Mouse (Mus musculus) embryo, embryonic 11 days (tissue): ENCODE measurements around the gene Runx3.
A peak's percentile ranks its signal among the peaks of the same experiment; 100 is the strongest.
"Not testable (repeated sequence)": the region's sequence is repeated elsewhere in the genome, so short reads cannot be mapped to it uniquely, and the experiment has no call there.

Experiments
- DNase-seq: peaks from one replicate; pipeline ENCODE4 v3.0.0-alpha.2; 2015

Runx3 gene

DNA sequence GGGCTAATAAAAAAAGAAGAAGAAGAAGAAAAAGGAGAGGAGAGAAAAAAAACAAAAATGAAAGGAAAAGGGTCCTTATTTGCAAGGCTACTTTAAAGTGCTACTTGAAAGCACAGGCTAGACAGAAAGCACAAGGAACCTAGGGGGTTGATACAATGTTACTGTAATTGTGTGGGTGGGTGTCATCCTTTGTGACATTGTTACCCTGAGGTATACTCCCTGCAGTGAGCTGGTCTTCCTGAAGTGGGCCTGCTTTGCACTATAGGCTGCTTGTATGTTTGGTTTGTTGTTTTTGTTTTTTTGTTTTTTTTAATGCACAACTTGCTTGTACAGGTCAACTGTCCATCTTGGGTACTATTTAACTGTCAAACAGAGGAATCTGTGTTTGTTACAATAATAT lies 57.1 kb downstream of the Runx3 start:
- DNase-seq, result no peak

DNA sequence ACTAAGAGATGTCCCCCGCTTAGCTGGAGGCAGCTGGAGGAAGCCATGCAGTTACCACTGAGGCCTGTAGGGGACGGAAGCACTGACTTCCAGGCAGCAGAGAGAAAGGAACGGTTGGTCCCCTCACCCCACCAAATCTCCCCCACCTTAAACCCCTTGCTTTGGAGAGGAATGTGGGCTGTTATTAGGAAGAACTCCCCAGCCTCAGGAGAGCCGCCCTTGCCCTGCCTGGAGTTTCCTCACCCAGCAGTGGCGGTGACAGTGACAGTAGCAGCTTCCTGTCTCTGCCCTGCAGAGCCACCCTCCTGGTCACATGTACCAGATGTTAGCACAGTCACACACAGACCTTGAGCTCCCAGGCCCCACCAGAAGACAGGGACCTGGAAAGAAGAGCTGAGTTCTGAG lies 58.6 kb downstream of the Runx3 start:
- DNase-seq, result no peak

DNA sequence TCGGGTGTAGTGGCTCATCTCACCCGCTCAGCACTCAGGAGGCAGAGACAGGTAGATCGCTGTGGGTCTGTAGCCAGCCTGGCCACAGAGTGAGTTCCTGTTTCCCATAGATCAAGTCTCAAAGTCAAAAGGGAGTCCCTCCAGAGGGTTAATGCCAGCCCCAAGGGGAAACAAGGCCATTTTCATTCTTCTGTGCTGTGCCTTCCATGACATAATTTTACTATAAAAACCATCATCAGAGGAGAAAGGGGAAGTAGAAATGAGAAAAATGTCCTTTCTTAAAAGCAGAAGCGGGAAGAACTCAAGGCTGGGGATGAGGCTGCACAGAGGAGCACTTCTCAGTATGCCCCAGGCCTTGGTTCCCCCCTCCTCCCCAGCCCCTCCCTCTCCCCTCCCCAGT lies 61.4 kb downstream of the Runx3 start:
- no peak for DNase-seq

DNA sequence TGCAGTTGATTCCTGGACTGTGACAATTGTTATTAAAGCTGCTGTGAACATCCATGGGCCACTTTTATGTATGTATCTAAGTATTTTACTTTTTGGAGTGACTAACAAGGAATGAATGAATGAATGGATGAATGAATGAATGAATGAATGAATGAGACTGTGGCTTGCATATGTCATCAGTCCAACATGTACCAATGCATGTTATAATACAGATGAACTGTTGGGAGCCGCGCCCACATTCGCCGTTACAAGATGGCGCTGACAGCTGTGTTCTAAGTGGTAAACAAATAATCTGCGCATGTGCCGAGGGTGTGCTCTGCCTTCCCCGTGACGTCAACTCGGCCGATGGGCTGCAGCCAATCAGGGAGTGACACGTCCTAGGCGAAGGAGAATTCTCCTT lies 63.8 kb downstream of the Runx3 start:
- not testable (repeated sequence) for DNase-seq

DNA sequence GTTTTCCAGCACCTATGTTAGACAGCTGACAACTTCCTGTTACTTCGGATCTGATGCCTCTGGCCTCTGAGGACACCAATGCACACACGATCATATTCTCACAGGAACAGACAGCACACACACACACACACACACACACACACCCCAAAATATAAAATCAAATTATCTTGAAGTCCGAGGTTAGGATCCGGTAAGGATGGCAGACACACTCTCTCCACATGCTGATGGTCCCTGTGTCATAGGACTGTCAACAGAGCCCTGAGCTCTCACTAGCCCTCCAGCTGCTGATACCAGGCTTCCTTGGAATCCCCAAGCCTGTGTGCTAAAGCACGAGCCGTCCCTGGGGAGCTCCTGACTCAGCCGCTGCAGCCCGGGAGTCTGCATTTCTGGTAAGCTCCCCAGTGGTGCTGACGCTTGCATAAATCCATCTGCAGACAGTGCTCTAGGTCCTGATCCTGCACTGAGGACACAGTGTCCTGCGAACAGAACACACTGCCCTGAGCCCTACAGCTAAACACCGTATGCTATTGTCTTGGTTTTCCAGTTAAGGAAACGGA lies 69.1 kb downstream of the Runx3 start:
- no peak for DNase-seq

DNA sequence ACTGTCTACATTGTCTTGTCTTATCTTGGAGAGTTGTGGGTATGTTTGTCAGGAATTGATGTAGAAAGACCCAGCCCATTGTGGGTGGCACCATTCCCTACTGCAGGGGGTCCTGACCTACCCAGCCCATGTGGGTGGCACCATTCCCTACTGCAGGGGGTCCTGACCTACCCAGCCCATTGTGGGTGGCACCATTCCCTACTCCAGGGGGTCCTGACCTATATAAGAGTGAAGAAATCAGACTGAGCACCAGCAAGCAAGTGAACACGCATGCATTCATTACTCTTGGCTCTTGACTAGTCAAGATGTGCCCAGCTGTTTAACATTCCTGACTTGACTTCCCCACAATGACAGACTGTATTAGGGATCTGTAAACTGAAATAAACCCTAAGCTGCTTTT lies 69.9 kb downstream of the Runx3 start:
- no peak for DNase-seq

DNA sequence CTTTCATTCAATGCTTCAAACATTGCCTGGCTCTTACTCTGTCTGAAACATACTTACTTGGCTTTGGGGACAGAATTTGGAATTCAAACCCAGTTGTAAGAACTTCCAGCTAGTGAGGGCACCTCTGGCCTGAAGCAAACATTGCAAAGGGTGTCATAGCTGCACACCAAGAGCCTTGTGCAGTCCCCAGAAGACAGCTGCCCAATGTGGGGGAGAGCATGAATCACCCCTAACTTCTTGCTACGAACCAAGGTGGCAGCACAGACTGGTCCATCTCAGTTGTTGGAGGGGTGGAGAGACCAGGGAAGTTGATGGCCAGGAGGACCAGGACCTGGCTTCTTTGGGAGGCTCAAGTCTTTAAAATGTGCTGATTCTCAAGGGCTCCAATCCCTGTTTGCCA lies 70.7 kb downstream of the Runx3 start:
- DNase-seq, result no peak

DNA sequence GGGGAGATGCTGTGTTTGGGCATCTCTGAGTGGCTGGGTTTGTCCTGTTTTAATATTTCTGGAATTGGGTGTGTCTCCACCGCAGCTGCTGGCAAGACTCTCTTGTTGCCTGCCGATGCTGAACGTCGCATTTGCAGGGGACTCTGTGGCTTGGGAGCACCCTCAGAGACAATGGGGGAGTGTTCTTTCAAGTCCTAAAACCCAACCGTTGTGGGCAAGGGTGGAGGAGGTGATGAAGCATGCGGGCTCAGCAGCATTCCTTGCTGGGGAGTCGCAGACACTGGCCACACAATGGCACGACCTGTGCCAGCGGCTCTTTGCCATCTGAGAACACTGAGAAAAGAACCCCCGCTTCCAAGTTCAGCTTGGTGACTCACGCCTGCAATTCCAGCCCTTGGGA lies 71.2 kb downstream of the Runx3 start:
- no peak for DNase-seq

DNA sequence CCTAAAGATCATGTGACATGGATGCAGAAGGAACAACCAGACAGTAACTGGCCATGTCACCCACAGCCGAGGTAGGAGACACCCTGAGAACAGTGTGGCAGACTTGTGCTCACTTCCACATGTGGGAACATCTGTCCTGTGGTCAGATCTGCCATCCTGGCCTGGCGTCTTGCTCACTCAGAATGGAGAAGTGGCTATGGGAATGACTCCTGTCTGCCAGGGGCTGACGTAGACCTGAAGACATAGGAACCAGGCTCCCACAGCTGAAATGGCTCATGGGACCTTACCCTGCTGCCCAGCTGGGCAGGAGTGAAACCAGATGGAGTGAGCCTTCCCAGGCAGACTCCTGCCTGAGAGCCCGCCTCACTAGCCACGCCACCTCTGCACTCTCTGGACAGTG lies 72.4 kb downstream of the Runx3 start:
- no peak for DNase-seq

DNA sequence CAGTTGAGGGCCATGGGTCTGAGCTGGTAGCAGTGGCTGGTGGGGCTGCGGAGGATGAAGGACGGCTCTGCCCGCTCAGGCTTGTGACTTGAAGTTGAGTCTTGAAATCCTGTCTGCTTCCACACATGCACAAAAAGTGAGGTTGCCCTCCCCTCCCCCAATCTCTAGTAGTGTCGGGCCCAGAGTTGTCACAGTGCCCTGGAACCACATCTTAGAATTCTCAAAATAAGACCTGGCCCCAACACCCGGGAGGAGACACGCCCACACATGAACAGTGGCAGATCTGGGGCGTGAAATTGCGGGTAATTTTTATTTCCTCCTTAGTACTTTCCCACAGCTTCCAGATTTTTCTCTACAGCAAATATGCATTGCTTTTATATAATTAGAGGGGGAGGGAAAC lies 77.4 kb downstream of the Runx3 start:
- DNase-seq, result no peak

DNA sequence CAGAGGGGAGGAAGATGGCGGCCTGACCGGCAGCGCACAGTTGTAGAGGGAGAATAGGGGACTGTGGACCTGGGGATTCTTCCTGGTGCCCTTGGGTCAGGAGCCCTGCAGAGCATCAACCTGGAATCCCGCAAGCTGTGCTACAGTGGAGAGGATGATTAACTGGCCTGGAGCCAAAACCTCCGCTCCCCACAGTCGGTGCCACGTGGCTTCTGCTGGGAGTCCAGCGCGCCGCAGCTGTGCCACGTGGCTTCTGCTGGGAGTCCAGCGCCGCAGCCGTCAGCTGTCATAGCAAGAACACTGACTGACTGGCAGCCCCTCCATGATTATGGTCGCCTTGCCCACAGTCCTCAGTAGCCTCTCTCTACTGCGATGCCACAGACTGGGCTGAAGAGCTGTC lies 81.3 kb downstream of the Runx3 start:
- DNase-seq, result no peak

DNA sequence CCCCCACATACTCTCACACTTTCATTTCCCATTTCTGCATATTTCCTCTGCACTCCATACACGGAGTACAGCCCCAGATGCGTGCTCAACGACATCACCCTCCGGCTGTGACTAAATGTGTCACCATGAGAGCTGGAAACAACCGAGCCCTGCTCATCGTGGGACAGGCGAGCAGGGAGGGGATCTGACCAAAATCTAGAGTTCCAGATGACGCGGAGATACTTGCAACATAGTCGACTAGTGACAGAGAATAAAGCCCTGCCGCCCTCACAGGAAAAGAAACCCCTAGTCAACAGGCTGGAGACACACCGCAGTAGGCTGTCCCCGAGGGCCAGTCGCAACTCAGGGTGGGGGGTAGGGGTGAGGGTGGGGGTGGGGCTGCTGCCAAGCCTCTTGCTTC lies 82.8 kb downstream of the Runx3 start:
- DNase-seq, result peak; percentile 41

DNA sequence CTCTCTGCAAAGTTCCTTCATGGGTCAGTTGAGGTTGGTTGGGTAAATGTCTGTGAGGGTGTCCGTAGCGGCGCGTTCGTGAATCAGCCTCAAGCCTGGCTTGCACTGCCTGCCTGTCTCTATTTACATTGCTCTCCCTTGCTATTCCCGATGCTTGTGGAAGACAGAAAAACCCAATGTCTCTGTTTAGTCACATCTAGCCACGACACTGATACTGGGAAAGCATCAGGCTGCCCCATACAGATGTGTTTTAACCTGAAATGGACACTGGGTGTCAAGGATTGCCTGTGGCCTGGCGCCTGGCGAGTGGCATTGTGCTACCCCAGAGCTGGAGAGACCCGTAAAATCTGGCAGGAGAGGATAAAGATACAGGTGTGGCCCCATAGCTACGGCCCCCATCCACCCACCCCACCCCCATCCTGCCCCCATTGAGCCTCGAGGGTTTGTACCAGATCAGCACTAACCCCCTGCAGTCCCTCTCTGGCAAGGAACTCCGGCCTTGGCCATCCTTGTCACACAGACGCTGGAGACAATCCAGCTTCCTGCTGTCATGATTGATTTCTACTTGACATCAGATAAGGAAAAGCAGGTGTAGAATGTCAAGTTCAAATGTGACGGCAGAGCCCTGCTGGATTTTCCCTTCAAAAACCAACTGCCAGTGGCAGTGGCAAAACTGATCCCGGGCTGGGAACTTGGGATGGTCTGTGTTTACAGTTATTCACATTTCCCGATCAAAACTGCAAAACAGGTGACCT lies 83.5 kb downstream of the Runx3 start:
- DNase-seq, result peak; percentile 22

DNA sequence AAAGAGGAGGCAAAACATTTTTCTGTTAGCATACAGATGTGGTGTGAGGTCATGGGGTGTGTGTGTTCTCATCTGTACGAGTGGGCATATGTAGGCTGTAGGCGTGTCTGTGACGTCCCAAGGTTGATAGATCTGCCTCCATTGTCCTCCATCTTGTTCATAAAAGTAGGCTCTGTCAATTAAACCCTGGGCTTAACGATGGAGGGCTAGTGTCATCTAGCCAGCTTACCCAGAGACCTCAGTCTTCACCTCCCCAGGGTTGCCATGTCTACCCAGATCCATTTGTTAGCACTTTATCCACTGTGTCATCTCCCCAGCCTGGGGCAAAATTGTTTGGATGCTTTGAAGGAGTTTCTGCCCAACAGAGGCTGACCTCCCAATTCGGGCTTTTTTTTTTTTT lies 84.2 kb downstream of the Runx3 start:
- DNase-seq, result no peak

DNA sequence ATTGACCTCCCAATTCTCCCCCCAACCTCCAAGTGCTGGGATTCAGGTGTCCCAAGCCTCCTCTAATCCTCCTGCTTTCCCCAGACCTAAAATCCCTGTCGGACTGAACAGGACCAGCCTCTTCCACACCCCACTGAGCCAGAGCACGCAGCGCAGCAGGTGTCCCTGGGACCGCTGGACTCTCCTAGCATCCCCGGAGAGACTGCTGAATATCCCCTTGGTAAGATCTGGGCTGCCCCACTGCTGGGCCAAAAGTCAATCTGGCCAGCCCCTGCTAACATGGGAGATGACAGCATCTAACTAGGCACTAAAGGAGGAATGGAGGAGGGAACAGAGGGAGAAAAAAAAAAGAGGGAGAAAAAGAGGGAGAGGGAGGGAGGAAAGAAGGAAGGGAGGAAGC lies 84.8 kb downstream of the Runx3 start:
- no peak for DNase-seq

DNA sequence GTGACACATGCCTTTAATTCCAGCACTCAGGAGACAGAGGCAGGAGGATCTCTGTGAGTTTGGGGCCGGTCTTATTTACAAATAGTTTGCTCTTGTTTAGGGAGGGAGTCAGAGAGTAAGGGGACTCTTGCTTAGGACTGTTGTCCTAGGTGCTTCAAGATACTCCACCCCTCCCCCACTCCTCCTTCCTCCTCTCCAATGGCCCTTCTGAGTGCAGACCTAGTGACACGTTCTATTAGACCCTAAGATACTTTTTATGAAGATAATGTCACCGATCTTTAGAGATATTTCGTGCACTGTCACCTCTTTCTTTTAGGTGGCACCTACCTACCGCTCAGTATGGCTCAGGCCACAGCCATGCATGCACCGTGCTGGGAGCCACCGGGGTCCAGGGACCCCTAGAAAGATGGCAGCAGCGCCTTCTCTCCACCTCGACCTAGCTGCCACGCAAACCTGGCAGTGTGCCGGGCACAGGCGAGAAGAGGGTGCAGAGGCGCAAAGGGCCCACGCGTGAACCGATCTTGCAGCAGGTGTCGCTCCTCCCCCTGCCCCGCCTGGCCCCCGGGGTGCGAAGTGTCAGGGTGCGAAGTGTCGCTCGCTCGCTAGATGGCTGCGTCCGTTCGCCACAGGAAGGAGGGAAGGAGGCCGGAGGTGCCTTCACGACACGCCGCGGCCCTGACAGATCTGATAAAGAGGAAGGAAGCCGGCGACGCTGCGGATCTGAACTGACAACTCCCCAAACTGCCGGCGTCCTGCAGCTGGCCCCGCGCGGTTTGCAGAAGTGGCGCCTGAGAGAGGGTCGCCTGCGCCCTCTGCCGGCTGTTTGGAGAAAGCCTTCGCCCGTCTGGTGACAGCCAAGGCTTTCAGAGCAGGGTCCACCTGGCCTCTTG lies 85.5 kb downstream of the Runx3 start:
- peak; percentile 92 for DNase-seq

DNA sequence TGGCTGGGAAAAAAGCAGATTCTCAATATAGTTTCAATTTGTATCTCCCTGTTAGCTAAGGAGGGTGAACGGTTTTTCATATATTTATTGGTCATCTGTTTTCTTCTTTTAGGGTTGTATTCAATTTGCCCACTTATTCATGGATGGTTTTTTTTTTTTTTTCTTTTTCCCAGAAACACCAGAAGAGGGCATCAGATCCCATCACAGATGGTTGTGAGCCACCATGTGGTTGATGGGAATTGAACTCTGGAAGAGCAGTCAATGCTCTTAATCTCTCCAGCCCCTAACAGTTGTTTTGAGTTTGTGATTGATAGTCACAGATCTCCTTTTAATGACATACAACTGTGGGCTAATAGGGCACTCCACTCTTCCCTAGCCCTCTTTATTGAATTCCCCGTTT lies 89.4 kb downstream of the Runx3 start:
- DNase-seq, result no peak

DNA sequence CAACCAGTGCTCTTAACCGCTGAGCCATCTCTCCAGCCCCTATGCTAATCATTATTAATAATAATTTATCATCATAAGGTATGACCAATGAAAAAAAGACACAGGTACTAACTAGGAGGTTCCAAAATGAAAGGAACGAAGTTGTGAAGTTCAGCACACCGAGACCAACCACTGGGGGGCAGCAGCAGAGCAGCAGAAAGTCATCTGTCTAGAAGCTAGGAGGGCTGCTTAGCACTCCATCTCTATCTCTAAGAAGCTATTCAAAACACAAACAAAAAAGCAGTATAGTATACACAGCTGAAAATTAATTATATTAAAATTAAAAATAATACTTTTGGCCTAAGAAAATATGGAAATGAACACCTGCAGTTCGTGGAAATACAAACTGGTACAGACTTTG lies 99.2 kb downstream of the Runx3 start:
- DNase-seq, result peak; percentile 75

DNA sequence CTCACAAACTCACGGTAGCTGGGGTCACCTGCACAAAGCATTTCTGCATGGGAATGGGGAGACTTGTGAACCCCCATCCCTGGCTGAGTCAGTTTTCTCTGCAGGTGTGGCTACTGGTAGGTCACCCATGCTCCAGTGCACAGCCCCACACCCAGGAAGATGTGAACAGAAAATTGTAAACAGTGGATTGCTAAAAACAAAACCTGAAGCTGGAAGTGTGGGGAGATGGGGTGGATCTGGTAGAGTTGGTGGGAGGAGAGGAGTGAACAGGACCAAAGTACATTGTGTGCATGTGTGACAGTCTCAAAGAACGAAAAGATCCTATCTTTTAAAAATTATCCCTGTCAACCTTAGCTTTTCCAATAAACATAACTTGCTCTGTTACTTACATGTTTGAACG lies 100.2 kb downstream of the Runx3 start:
- DNase-seq, result no peak

DNA sequence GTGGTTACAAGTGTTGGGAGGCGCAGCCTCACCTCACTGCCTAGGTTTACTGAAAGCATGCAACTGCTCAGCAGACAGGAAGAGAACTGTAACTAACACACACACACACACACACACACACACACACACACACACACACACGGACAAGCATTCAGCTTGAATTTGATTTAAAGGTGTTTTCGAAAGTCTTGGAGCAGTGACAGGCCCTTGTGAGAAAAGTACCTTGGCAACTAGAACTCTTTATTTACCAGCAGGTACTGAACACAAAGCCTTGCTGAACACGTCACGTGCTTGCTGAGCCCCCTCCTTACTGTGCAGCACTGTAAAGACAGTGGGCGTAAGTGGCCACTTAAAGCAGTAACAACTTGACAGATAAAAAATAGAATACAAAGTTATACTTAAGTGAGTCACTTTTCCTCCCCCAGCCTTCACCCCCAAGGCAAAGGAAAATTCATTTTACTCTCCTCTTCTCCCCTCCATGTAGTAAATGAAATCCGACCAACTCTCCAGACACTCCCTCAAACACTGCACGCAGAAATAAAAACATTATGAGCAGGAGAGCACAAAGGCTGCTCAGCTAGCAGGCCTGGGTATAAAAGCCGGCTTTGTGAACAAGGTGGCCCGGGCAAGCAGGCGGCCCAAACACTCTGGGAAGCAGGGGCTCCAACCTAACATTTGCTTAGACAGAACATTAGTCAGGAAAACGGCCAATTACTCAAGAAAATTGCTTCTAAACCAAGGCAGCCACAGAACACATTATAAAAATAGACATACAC lies 101.4 kb downstream of the Runx3 start:
- DNase-seq, result no peak

DNA sequence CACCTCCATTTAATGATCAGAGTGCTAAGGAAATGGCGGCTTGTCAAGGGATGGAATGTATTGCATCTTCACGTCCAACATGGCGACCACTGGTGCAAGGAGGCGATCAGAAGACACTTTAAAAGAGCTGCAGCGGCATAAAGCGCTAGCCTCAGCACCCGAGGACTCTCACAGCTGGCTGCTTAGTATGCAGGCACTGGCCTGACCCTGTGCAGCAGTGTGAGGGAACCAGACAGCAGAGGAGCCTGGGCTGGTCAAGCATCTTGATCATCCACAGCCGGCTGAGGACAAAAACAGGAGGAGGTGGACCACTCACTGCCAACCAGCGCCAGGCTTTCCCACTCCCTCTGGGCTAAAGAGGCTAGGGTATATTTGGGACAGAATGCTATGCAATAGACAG lies 103.4 kb downstream of the Runx3 start:
- DNase-seq, result no peak

DNA sequence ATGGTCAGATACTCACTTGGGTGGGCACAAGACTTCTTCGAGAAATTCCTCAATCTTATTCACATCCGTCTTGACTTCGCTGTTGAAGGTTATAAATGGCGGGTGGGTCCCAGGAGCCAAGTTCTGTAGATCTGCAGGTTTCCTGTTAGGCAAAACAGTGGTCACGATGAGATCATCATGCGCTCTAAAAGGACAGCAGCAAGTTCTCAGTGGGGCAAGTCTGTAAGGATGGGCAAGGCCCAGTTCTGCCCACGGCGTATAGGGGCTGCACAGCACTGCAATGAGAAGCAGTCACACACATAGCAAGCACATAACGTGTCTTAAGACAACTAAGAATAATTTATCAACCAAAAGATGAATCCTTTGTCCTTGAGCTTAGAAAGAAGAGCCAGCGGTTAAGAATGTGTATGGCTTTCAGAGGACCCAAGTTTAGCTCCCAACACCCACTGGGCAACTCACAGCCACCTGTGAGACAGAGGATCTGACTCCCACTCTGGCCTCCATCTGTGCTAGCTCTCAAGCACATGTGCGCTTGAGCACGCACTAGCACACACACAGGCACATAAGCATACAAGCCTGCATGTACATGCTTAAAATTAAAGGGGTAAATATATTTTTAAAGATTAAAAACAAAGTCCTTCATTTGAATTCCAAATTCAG lies 105.7 kb downstream of the Runx3 start:
- DNase-seq, result no peak
